Mouse (Mus musculus): ENCODE measurements at regions not wholly inside any gene's neighbourhood (a gene's known extent, or its start where the extent isn't known, plus 50 kb on each side); places are given as distances from the start of the nearest gene placed in this dataset.

DNA sequence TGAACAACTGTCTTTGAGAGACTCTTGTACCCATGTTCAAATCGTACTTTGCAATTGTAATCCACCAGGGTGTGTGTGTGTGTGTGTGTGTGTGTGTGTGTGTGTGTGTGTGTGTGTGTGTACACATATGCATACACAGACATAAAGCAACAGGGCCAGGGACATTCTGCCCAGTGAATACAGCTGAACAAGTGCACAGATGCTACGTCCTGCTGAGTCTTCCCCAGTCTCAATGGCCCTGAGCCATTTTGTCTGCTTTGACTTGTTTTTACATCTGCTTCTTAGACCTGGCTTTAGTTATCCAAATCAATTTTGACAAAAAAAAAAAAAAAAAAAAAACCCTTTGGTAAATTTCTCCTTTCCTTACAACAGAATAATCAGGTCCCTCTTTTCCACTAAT is 103.3 kb downstream of the Rnd3 start:
- TF ChIP-seq CTCF (IDR thresholded peaks at IDR 0.05; ENCODE audit: control insufficient read depth, insufficient read depth, insufficient replicate concordance, low read depth, low read length) (no peak), POLR2A (IDR thresholded peaks at IDR 0.05; ENCODE audit: control insufficient read depth, low read depth, low read length) (no peak)

Measured in testis, adult 2 months (tissue).